Mouse (Mus musculus) embryonic fibroblast, embryonic 13.5 days (primary cell): ENCODE results near the gene Jph2. TPM values are rescaled to one million over a fixed set of nuclear protein-coding genes. Genes with fewer than 3 reads are reported as not detected.
A peak's percentile ranks its signal among the peaks of the same experiment; 100 is the strongest.

ENCODE experiments used
- H3K27ac ChIP-seq: 2 replicates; pipeline ENCODE4 v1.5.1; 2012; ENCODE audit warnings: low read length, control low read depth, inconsistent platforms; ENCODE audit not compliant: insufficient read depth
- H3K4me1 ChIP-seq: 2 replicates; pipeline ENCODE4 v1.6.1; 2011; ENCODE audit warnings: low read length; ENCODE audit not compliant: control insufficient read depth, insufficient read depth
- H3K4me3 ChIP-seq: 2 replicates; pipeline ENCODE4 v1.5.1; 2011; ENCODE audit warnings: mild to moderate bottlenecking, control low read depth, low read length; ENCODE audit not compliant: insufficient read depth
- CTCF ChIP-seq: IDR thresholded peaks from 2 replicates; pipeline ENCODE4 v1.5.1; 2011; ENCODE audit warnings: mild to moderate bottlenecking, control low read depth, low read length, moderate library complexity, borderline replicate concordance; ENCODE audit not compliant: insufficient read depth
- POLR2A ChIP-seq: IDR thresholded peaks from 2 replicates; pipeline ENCODE4 v1.6.1; 2011; ENCODE audit warnings: low read depth, mild to moderate bottlenecking, control low read depth, low read length, moderate library complexity
- polyA plus RNA-seq: library from polyadenylated mRNA; stranded (reverse); fragments of >200 nt; gene quantifications from 2 replicates; pipeline ENCODE4 v1.2.4, GENCODE M21; 2011; ENCODE audit warnings: low read depth; ENCODE audit not compliant: missing spikeins, insufficient read length

Gene Jph2
- polyA plus RNA-seq, 1 experiment = 33.0 TPM

DNA sequence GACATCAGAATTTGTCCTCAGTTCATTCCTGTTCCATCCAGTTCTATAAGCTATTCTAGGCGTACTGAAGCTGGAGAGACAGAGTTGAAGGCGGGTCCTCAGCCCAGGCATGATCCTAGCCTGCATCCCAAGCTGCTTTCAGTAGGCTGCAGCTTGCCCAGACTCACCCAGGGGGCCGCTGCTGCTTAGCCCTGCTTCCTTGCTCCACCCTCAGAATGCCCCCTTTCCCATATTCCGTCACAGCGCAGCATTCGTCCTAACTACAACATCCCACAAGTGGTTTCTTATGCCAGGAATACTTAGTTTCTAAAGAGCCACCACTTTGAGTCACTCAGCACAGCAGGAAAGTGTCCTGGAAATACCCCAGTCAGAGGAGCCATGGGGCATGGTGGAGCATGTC is 2.8 kb downstream of the Jph2 start:
- H3K4me3 ChIP-seq = peak overlapping the region; percentile 26
- TF ChIP-seq POLR2A (peak; percentile 32; the same call in 1 of the 2 replicates), CTCF (no peak)

DNA sequence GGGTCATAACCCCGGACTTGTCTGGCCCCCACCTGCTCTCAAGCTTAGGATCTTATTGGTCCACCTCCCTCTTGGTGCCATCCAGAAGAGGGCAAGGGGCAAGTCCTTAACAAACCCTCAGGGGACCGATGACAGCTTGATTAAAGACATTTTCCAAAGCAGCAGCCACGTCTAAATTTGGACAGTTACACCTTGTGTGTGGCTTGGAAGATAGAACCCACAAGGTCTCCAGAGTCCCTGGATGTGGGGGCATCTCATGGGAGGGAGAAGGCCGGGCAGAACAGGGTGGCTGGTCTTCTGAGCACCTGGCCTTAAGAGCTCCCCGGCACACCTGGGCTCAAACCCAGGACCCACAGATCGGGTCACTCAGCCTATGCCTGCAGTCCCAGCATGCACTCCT is 3.8 kb downstream of the Jph2 start:
- Histone ChIP-seq H3K4me1 (peaks cover 7% of the 10 kb centered on the region), H3K27ac (no peak overlapping the region), H3K4me3 (no peak overlapping the region)
- TF ChIP-seq POLR2A (no peak), CTCF (no peak)

More for the DNA sequence above, 2.8 kb downstream of the Jph2 start:
- H3K4me1 ChIP-seq = peaks cover 7% of the 10 kb centered on the region
- peak overlapping the region; percentile 4; the same call in 1 of the 2 replicates for H3K27ac ChIP-seq

DNA sequence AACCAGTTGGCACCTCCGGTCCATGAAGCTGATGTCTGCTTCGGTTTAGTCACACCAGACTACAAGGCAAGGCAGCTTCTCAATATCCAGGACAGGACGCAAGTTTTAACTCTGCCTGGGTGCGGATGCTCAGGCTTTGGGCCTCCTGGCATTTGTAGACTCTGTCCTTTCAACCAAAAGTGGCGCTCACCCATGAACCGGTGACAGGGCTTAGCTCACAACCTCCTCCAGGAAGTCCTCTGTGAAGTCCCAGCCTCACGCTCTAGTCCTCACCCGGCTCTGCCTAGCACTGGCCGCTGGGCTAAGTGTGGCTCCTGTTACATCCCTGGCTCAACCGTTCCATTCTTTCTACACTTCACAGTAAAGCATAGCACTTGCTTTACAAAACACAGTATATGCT is 4.6 kb downstream of the Jph2 start:
- Histone ChIP-seq H3K4me3 (no peak overlapping the region), H3K27ac (no peak overlapping the region), H3K4me1 (peaks cover 3% of the 10 kb centered on the region; the same call in 1 of the 2 replicates)
- TF ChIP-seq CTCF (no peak), POLR2A (no peak)

DNA sequence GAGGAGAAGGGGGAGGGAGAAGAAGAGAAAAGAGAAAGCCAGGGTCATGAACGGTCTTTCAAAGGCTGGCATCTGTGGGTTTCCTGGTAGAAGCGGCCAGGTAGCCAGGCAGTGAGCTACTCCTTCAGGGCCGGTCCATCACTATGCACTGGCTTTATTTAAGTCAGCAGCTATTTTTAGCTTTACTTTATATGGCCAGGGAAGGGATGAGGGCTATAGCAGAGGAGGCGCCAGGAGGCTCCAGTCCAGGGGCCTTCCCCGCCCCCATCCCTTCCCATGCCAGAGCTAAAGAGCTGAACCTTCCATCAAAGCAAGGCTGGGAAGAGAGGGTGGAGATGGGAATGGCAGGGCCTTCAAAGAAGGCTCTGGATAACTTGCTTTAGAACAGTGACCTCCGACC is 5.4 kb downstream of the Jph2 start:
- no peak overlapping the region for H3K4me3 ChIP-seq
- no peak for TF ChIP-seq CTCF
- peaks cover 3% of the 10 kb centered on the region; the same call in 1 of the 2 replicates for H3K4me1 ChIP-seq
- no peak overlapping the region for H3K27ac ChIP-seq

GRCm38 (mm10) chr2:163386423-163387190 is 11.2 kb downstream of the Jph2 start:
- TF ChIP-seq CTCF (no peak), POLR2A (no peak)
- Histone ChIP-seq H3K27ac (peak overlapping the region; percentile 22), H3K4me3 (no peak overlapping the region), H3K4me1 (peaks cover 7% of the 10 kb centered on the region)

DNA sequence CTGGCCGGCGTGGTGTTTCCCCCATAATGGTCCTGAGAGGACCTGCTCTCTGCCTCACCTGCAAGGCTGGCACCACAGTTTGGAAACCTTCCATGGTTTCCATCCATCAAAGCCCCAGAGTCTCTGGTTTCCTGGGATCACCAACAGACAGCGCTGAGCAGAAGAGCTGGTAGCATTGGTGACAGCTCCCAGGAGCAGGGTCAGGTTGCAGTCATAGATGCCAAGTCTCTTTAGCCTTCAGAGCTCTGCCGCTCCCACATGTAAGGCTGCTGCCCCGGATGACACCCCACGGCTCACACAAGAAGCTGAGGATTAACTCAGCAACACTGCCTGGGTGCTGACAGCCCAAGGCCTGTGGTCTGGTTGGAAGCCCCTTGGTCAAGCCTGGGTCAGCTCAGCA is 12.7 kb downstream of the Jph2 start:
- H3K4me3 ChIP-seq = no peak overlapping the region
- H3K27ac ChIP-seq = no peak overlapping the region
- peaks cover 7% of the 10 kb centered on the region for H3K4me1 ChIP-seq
- TF ChIP-seq CTCF (no peak), POLR2A (no peak)

DNA sequence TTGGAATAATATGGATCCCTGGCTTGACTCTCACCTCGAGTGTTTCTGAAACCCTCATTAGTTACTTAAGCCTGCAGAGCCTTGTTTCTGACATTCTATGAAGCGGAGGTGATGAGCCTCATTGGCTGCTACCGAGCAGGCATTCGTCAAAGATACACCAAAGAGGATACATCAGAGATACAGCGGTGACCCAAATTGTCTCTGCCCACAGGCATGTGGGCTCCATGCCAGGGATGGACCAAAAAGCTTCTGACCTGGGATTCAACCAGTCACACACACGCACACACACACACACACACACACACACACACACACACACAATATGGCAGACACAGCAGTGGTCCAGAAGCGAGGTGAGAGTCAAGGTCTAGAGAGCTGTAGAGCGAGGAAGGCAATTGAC is 16.5 kb downstream of the Jph2 start:
- no peak for TF ChIP-seq CTCF
- TF ChIP-seq POLR2A = no peak
- no peaks in the 10 kb centered on the region for H3K4me1 ChIP-seq
- no peak overlapping the region for H3K27ac ChIP-seq
- H3K4me3 ChIP-seq = no peak overlapping the region

DNA sequence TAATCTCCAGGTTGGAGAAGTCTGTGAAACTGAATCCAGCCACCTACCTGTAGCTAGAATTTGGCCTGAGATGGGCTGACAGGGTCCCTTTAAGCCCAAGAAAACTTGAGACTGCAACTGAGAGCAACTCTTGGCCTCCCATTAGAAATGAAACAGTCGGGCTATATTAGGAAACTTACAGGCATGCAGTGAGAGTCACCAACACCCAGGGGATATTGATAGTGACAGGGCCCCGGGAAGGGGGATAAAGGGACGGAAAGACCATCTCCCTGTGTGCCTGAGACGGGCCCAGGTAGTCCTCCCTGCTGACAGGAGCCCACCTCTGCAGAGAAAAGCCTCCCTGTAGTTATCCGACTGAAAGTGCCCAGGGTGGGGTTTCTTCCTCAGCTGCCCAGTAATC is 18.4 kb downstream of the Jph2 start:
- no peak overlapping the region for H3K4me3 ChIP-seq
- no peaks in the 10 kb centered on the region for H3K4me1 ChIP-seq
- TF ChIP-seq CTCF (no peak), POLR2A (no peak)
- H3K27ac ChIP-seq = no peak overlapping the region

DNA sequence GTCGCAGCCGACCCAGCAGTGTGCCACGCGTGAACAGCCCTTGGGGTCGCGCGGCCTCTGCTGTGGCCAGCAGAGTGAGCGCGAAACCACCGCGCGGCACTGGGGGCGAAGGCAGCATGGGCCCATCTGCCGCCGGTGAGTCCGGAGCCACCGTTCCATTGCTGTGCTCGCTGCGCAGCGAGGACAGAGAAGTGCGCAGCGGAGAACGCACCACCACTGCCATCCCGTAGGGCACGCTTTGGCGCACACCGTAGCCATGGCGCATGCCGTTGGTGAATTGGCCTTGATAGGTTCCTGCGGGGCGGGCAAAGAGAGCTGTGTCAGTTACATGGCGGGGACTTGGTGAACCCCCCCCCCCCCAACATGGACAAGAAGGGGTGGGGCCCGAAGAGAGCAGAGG is 21.7 kb downstream of the Jph2 start:
- Histone ChIP-seq H3K4me3 (no peak overlapping the region), H3K27ac (no peak overlapping the region), H3K4me1 (no peaks in the 10 kb centered on the region)
- TF ChIP-seq POLR2A (no peak), CTCF (no peak)

- TF ChIP-seq CTCF = no peak
- no peak for TF ChIP-seq POLR2A
- no peaks in the 10 kb centered on the region for H3K4me1 ChIP-seq
- no peak overlapping the region for H3K4me3 ChIP-seq
- no peak overlapping the region for H3K27ac ChIP-seq
These were observed 22.3 kb downstream of the Jph2 start for GRCm38 (mm10) chr2:163375468-163375867.

DNA sequence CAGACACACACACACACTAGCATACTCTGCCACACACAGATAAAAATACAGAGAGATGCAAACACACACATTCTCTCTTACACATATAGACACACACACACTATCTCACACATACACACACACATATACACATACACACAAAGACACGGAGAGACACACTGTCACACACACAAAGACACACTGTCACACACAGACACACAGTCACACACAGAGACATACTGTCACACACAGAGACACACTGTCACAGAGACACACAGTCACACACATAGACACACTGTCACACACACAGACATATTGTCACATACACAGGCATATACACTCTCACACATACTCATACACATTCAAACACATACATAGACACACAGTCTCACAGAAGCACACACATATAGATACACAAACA is 25.2 kb downstream of the Jph2 start:
- Histone ChIP-seq H3K4me3 (no peak overlapping the region), H3K4me1 (no peaks in the 10 kb centered on the region), H3K27ac (no peak overlapping the region)
- TF ChIP-seq POLR2A (no peak), CTCF (no peak)
